Mouse (Mus musculus): ENCODE data around the gene Vkorc1. TPM values are rescaled to one million over a fixed set of nuclear protein-coding genes. Genes with fewer than 3 reads are reported as not detected.

The Vkorc1 gene
- polyA plus RNA-seq, 1 experiment from 2014 or later, result 99.9 TPM

- WGBS, result under 1% methylated on average over 43 of the region's 43 CpGs
- Histone ChIP-seq H3K9me3 (replicated peaks; ENCODE audit: control insufficient read depth, low read length) (no peaks in the 10 kb centered on the region), H3K4me1 (ENCODE audit: control insufficient read depth, insufficient read depth, low read length) (peaks cover 16% of the 10 kb centered on the region), H3K9ac (ENCODE audit: low read length) (peak overlapping the region; percentile 96), H3K27me3 (ENCODE audit: control insufficient read depth, insufficient read depth, low read length) (no peaks in the 10 kb centered on the region), H3K27ac (ENCODE audit: low read length) (peak overlapping the region; percentile 98), H3K4me2 (ENCODE audit: low read depth, low read length) (peak overlapping the region; percentile 89), H3K4me3 (ENCODE audit: low read length) (peak overlapping the region; percentile 88), H3K36me3 (ENCODE audit: control insufficient read depth, insufficient read depth) (peaks cover 23% of the 10 kb centered on the region)
- ATAC-seq (replicated peaks; ENCODE audit: extremely low read depth, insufficient read depth, low FRiP score), result peak; percentile 89
Observed at GRCm38 (mm10) chr7:127875627-127876001, 19.8 kb downstream of the Vkorc1 start.

GRCm38 (mm10) chr7:127874812-127875626, 20.4 kb downstream of the Vkorc1 start:
- Histone ChIP-seq H3K4me1 (ENCODE audit: control insufficient read depth, insufficient read depth, low read length) (peaks cover 16% of the 10 kb centered on the region), H3K27ac (ENCODE audit: low read length) (peak overlapping the region; percentile 98), H3K36me3 (ENCODE audit: control insufficient read depth, insufficient read depth) (peaks cover 19% of the 10 kb centered on the region), H3K27me3 (ENCODE audit: control insufficient read depth, insufficient read depth, low read length) (no peaks in the 10 kb centered on the region), H3K9me3 (replicated peaks; ENCODE audit: control insufficient read depth, low read length) (no peaks in the 10 kb centered on the region), H3K4me2 (ENCODE audit: low read depth, low read length) (peak overlapping the region; percentile 89), H3K4me3 (ENCODE audit: low read length) (peak overlapping the region; percentile 88), H3K9ac (ENCODE audit: low read length) (peak overlapping the region; percentile 96)
- WGBS, result 5% methylated on average over 20 of the region's 20 CpGs
- ATAC-seq (replicated peaks; ENCODE audit: extremely low read depth, insufficient read depth, low FRiP score), result 0 out of 2 replicates have a peak, but pooled peaks have one; percentile 1

GRCm38 (mm10) chr7:127870136-127870821, 25.1 kb downstream of the Vkorc1 start:
- H3K36me3 ChIP-seq (ENCODE audit: control insufficient read depth, insufficient read depth), result peaks cover 22% of the 10 kb centered on the region
- H3K4me2 ChIP-seq (ENCODE audit: low read depth, low read length), result no peak overlapping the region
- H3K9me3 ChIP-seq (replicated peaks; ENCODE audit: control insufficient read depth, low read length), result no peaks in the 10 kb centered on the region
- 82% methylated on average over 5 of the region's 5 CpGs for WGBS
- no peak overlapping the region for H3K9ac ChIP-seq (ENCODE audit: low read length)
- H3K4me1 ChIP-seq (ENCODE audit: control insufficient read depth, insufficient read depth, low read length), result peaks cover 16% of the 10 kb centered on the region
- no peak overlapping the region for H3K27ac ChIP-seq (ENCODE audit: low read length)
- no peak for ATAC-seq (replicated peaks; ENCODE audit: extremely low read depth, insufficient read depth, low FRiP score)
- no peak overlapping the region for H3K4me3 ChIP-seq (ENCODE audit: low read length)
- H3K27me3 ChIP-seq (ENCODE audit: control insufficient read depth, insufficient read depth, low read length), result no peaks in the 10 kb centered on the region

- 0 out of 2 replicates have a peak overlapping the region, but pooled peaks have one; percentile 7 for H3K9ac ChIP-seq (ENCODE audit: low read length)
- no peak overlapping the region for H3K4me3 ChIP-seq (ENCODE audit: low read length)
- H3K4me2 ChIP-seq (ENCODE audit: low read depth, low read length), result no peak overlapping the region
- 45% methylated on average over 3 of the region's 3 CpGs for WGBS
- peaks cover 8% of the 10 kb centered on the region for H3K4me1 ChIP-seq (ENCODE audit: control insufficient read depth, insufficient read depth, low read length)
- H3K27ac ChIP-seq (ENCODE audit: low read length), result 0 out of 2 replicates have a peak overlapping the region, but pooled peaks have one; percentile 9
- H3K36me3 ChIP-seq (ENCODE audit: control insufficient read depth, insufficient read depth), result peaks cover 22% of the 10 kb centered on the region
- H3K27me3 ChIP-seq (ENCODE audit: control insufficient read depth, insufficient read depth, low read length), result no peaks in the 10 kb centered on the region
- no peak for ATAC-seq (replicated peaks; ENCODE audit: extremely low read depth, insufficient read depth, low FRiP score)
- H3K9me3 ChIP-seq (replicated peaks; ENCODE audit: control insufficient read depth, low read length), result no peaks in the 10 kb centered on the region
Observed at GRCm38 (mm10) chr7:127869149-127869810, 26.1 kb downstream of the Vkorc1 start.

- no peaks in the 10 kb centered on the region for H3K9me3 ChIP-seq (replicated peaks; ENCODE audit: control insufficient read depth, low read length)
- H3K4me3 ChIP-seq (ENCODE audit: low read length), result no peak overlapping the region
- ATAC-seq (replicated peaks; ENCODE audit: extremely low read depth, insufficient read depth, low FRiP score), result no peak
- H3K27ac ChIP-seq (ENCODE audit: low read length), result no peak overlapping the region
- peaks cover 22% of the 10 kb centered on the region for H3K36me3 ChIP-seq (ENCODE audit: control insufficient read depth, insufficient read depth)
- no peak overlapping the region for H3K9ac ChIP-seq (ENCODE audit: low read length)
- 95% methylated on average over 18 of the region's 18 CpGs for WGBS
- H3K4me1 ChIP-seq (ENCODE audit: control insufficient read depth, insufficient read depth, low read length), result peaks cover 4% of the 10 kb centered on the region; the same call in 1 of the 2 replicates
- no peak overlapping the region for H3K4me2 ChIP-seq (ENCODE audit: low read depth, low read length)
- H3K27me3 ChIP-seq (ENCODE audit: control insufficient read depth, insufficient read depth, low read length), result no peaks in the 10 kb centered on the region
Observed at GRCm38 (mm10) chr7:127867641-127868040, 27.8 kb downstream of the Vkorc1 start.

GRCm38 (mm10) chr7:127866434-127866833, 29.0 kb downstream of the Vkorc1 start:
- no peak for ATAC-seq (replicated peaks; ENCODE audit: extremely low read depth, insufficient read depth, low FRiP score)

GRCm38 (mm10) chr7:127858258-127858657, 37.2 kb downstream of the Vkorc1 start:
- WGBS, result 80% methylated on average over 6 of the region's 6 CpGs
- Histone ChIP-seq H3K4me1 (ENCODE audit: control insufficient read depth, insufficient read depth, low read length) (no peaks in the 10 kb centered on the region), H3K27me3 (ENCODE audit: control insufficient read depth, insufficient read depth, low read length) (no peaks in the 10 kb centered on the region), H3K4me2 (ENCODE audit: low read depth, low read length) (no peak overlapping the region), H3K9ac (ENCODE audit: low read length) (no peak overlapping the region), H3K4me3 (ENCODE audit: low read length) (no peak overlapping the region), H3K9me3 (replicated peaks; ENCODE audit: control insufficient read depth, low read length) (no peaks in the 10 kb centered on the region), H3K36me3 (ENCODE audit: control insufficient read depth, insufficient read depth) (no peaks in the 10 kb centered on the region), H3K27ac (ENCODE audit: low read length) (no peak overlapping the region)
- ATAC-seq (replicated peaks; ENCODE audit: extremely low read depth, insufficient read depth, low FRiP score), result no peak

More at GRCm38 (mm10) chr7:127866434-127866833, 29.0 kb downstream of the Vkorc1 start:
- no peak overlapping the region for H3K4me3 ChIP-seq (ENCODE audit: low read length)
- no peaks in the 10 kb centered on the region for H3K9me3 ChIP-seq (replicated peaks; ENCODE audit: control insufficient read depth, low read length)
- peaks cover 4% of the 10 kb centered on the region; the same call in 1 of the 2 replicates for H3K4me1 ChIP-seq (ENCODE audit: control insufficient read depth, insufficient read depth, low read length)
- H3K27me3 ChIP-seq (ENCODE audit: control insufficient read depth, insufficient read depth, low read length), result no peaks in the 10 kb centered on the region
- H3K27ac ChIP-seq (ENCODE audit: low read length), result no peak overlapping the region
- no peak overlapping the region for H3K9ac ChIP-seq (ENCODE audit: low read length)
- WGBS, result 94% methylated on average over 12 of the region's 12 CpGs
- H3K4me2 ChIP-seq (ENCODE audit: low read depth, low read length), result no peak overlapping the region
- peaks cover 22% of the 10 kb centered on the region for H3K36me3 ChIP-seq (ENCODE audit: control insufficient read depth, insufficient read depth)

- no peak overlapping the region for H3K4me2 ChIP-seq (ENCODE audit: low read depth, low read length)
- no peak overlapping the region for H3K9ac ChIP-seq (ENCODE audit: low read length)
- ATAC-seq (replicated peaks; ENCODE audit: extremely low read depth, insufficient read depth, low FRiP score), result no peak
- H3K4me3 ChIP-seq (ENCODE audit: low read length), result no peak overlapping the region
- no peaks in the 10 kb centered on the region for H3K27me3 ChIP-seq (ENCODE audit: control insufficient read depth, insufficient read depth, low read length)
- no peak overlapping the region for H3K27ac ChIP-seq (ENCODE audit: low read length)
- H3K9me3 ChIP-seq (replicated peaks; ENCODE audit: control insufficient read depth, low read length), result no peaks in the 10 kb centered on the region
- peaks cover 8% of the 10 kb centered on the region for H3K36me3 ChIP-seq (ENCODE audit: control insufficient read depth, insufficient read depth)
- WGBS, result 68% methylated on average over 5 of the region's 5 CpGs
- no peaks in the 10 kb centered on the region for H3K4me1 ChIP-seq (ENCODE audit: control insufficient read depth, insufficient read depth, low read length)
Observed at GRCm38 (mm10) chr7:127850906-127851305, 44.5 kb downstream of the Vkorc1 start.
